7 mouse cellular contexts compared by ENCODE assay signal in genomic region chr11:93995720-93996305, GRCm38 (mm10). TPM values are rescaled to one million over a fixed set of nuclear protein-coding genes. Genes with fewer than 3 reads are reported as not detected.
A peak's percentile ranks its signal among the peaks of the same experiment; 100 is the strongest.
DNase-seq lines count a peak whose midpoint lies in the region; ATAC-seq lines count a peak whose summit lies in the region.

Spag9 (plus strand) TSS chr11:93996091.

- H3K4me3 ChIP-seq in embryonic facial prominence, embryonic 12.5 days, result peak within 1 kb of the TSS; percentile 93
- peak within 1 kb of the TSS; percentile 77 for H3K4me3 ChIP-seq in limb, embryonic 11.5 days (ENCODE audit: low read depth, low read length)
- H3K4me3 ChIP-seq in midbrain, embryonic 14.5 days (replicated peaks; ENCODE audit: low read depth, low read length), result peak within 1 kb of the TSS; percentile 84

- peak; percentile 90 for ATAC-seq in embryonic facial prominence, embryonic 12.5 days (ENCODE audit: insufficient number of reproducible peaks, insufficient read depth, low FRiP score, low TSS enrichment)
- peak; percentile 89 for ATAC-seq in limb, embryonic 11.5 days (ENCODE audit: insufficient number of reproducible peaks, low FRiP score, low TSS enrichment, low read depth)
- ATAC-seq in midbrain, embryonic 14.5 days (ENCODE audit: low FRiP score, low TSS enrichment), result peak; percentile 93

- peak within 1 kb of the TSS; percentile 93 for H3K27ac ChIP-seq in embryonic facial prominence, embryonic 12.5 days
- H3K27ac ChIP-seq in limb, embryonic 11.5 days (replicated peaks; ENCODE audit: low read depth, low read length), result peak within 1 kb of the TSS; percentile 81
- peak within 1 kb of the TSS; percentile 92 for H3K27ac ChIP-seq in midbrain, embryonic 14.5 days (replicated peaks; ENCODE audit: low read depth, low read length)

- DNase-seq in adrenal gland, postnatal 25 days, result peak; percentile 95
- DNase-seq in heart, adult 11 months, result peak; percentile 100
- peak; percentile 91 for DNase-seq in kidney, adult 18-20 months
- DNase-seq in limb, embryonic 11.5 days (ENCODE audit: low spot score), result peak; percentile 91
- peak; percentile 98 for DNase-seq in midbrain, embryonic 14.5 days
- peak; percentile 92 to 93 for DNase-seq in spleen, adult 18-20 months

- WGBS in embryonic facial prominence, embryonic 12.5 days, result under 1% methylated on average over 60 of the region's 70 CpGs
- WGBS in limb, embryonic 11.5 days, result under 1% methylated on average over 65 of the region's 70 CpGs
- WGBS in midbrain, embryonic 14.5 days, result under 1% methylated on average over 69 of the region's 70 CpGs

- H3K27me3 ChIP-seq in embryonic facial prominence, embryonic 12.5 days, result no peaks in the 10 kb centered on the region
- no peaks in the 10 kb centered on the region for H3K27me3 ChIP-seq in limb, embryonic 11.5 days (ENCODE audit: control insufficient read depth, insufficient read depth, low read length)
- H3K27me3 ChIP-seq in midbrain, embryonic 14.5 days (ENCODE audit: control insufficient read depth, insufficient read depth, low read length), result no peaks in the 10 kb centered on the region

- H3K4me1 ChIP-seq in embryonic facial prominence, embryonic 12.5 days, result peaks cover 15% of the 10 kb centered on the region
- H3K4me1 ChIP-seq in limb, embryonic 11.5 days (ENCODE audit: control insufficient read depth, insufficient read depth, low read length), result peaks cover 5% of the 10 kb centered on the region
- H3K4me1 ChIP-seq in midbrain, embryonic 14.5 days (ENCODE audit: control insufficient read depth, insufficient read depth, low read length), result peaks cover 25% of the 10 kb centered on the region

- H3K36me3 ChIP-seq in embryonic facial prominence, embryonic 12.5 days, result no peaks in the 10 kb centered on the region
- H3K36me3 ChIP-seq in limb, embryonic 11.5 days (ENCODE audit: control insufficient read depth, insufficient read depth, low read length), result no peaks in the 10 kb centered on the region
- no peaks in the 10 kb centered on the region for H3K36me3 ChIP-seq in midbrain, embryonic 14.5 days (ENCODE audit: control insufficient read depth, insufficient read depth, low read length)

- H3K4me2 ChIP-seq in embryonic facial prominence, embryonic 12.5 days (replicated peaks), result peak within 1 kb of the TSS; percentile 92
- peak within 1 kb of the TSS; percentile 91 for H3K4me2 ChIP-seq in limb, embryonic 11.5 days (ENCODE audit: low read depth, severe bottlenecking)
- peak within 1 kb of the TSS; percentile 93 for H3K4me2 ChIP-seq in midbrain, embryonic 14.5 days (ENCODE audit: low read length)

- no peaks in the 10 kb centered on the region for H3K9me3 ChIP-seq in embryonic facial prominence, embryonic 12.5 days
- H3K9me3 ChIP-seq in limb, embryonic 11.5 days (ENCODE audit: control insufficient read depth, low read length), result no peaks in the 10 kb centered on the region
- no peaks in the 10 kb centered on the region for H3K9me3 ChIP-seq in midbrain, embryonic 14.5 days (ENCODE audit: control insufficient read depth, low read length)

- H3K9ac ChIP-seq in embryonic facial prominence, embryonic 12.5 days, result peak within 1 kb of the TSS; percentile 94
- H3K9ac ChIP-seq in limb, embryonic 11.5 days (ENCODE audit: low read length), result peak within 1 kb of the TSS; percentile 87
- H3K9ac ChIP-seq in midbrain, embryonic 14.5 days (replicated peaks; ENCODE audit: low read length), result peak within 1 kb of the TSS; percentile 90

RNA-seq across cellular contexts. Expression of gene Spag9, which starts in this region (rescaled TPM):
- 98.6 and 120 TPM in 2 replicates for total RNA-seq in adrenal gland, postnatal 25 days (2021)
- polyA plus RNA-seq in embryonic facial prominence, embryonic 12.5 days (2016; fragmentation: Nextera tagmentation; extraction: Ambion mirVana), result 56.5 and 57.3 TPM in 2 replicates
- polyA plus RNA-seq in limb, embryonic 11.5 days (2014; fragmentation: Nextera tagmentation; extraction: Ambion mirVana), result 36.2 and 37.0 TPM in 2 replicates
- polyA plus RNA-seq in midbrain, embryonic 14.5 days (2014; fragmentation: Nextera tagmentation; extraction: Ambion mirVana), result 112 and 140 TPM in 2 replicates

Comparison
In these comparisons a context has a peak if more than half of its experiments do, and no peak if none do; other contexts are left out.
1. Peak in every context shown above with its lines: DNase-seq, ATAC-seq, H3K4me3 ChIP-seq and H3K27ac ChIP-seq.